Mouse (Mus musculus): ENCODE data around the gene Tmem9b.

- TF ChIP-seq CTCF (conservative IDR thresholded peaks at IDR 0.05; ENCODE audit: low read length) (peak; percentile 58), NANOG (IDR thresholded peaks at IDR 0.05; ENCODE audit: borderline replicate concordance, low read length) (no peak)
Measured at GRCm38 (mm10) chr7:109719286-109719685, 33.4 kb downstream of the Tmem9b start.

Data from E14TG2a.4 (cell line).